Mouse (Mus musculus): Measurements from ENCODE around the gene Arhgap17. TPM values are rescaled to one million over a fixed set of nuclear protein-coding genes. Genes with fewer than 3 reads are reported as not detected.

Gene Arhgap17
- total and polyA plus RNA-seq, 2 experiments from 2014 or later: 5.4 to 8.1 TPM

GRCm38 (mm10) chr7:123242241-123242640, 127.5 kb downstream of the Arhgap17 start:
- H3K4me1 ChIP-seq (ENCODE audit: insufficient read depth): no peaks in the 10 kb centered on the region
- DNase-seq: no peak

GRCm38 (mm10) chr7:123240064-123240463, 129.7 kb downstream of the Arhgap17 start:
- H3K9me3 ChIP-seq (ENCODE audit: low read length): no peaks in the 10 kb centered on the region
- no peak for TF ChIP-seq CTCF (IDR thresholded peaks at IDR 0.05; ENCODE audit: low read depth)
- no peak overlapping the region for H3K4me3 ChIP-seq (ENCODE audit: low read depth, low read length)
- DNase-seq (no peak), ATAC-seq (no peak)
- no peak overlapping the region for H3K4me2 ChIP-seq (ENCODE audit: low read depth)
- H3K27ac ChIP-seq (ENCODE audit: low read depth, low read length): no peak overlapping the region
- H3K9ac ChIP-seq: no peak overlapping the region
- no peaks in the 10 kb centered on the region for H3K4me1 ChIP-seq (ENCODE audit: insufficient read depth)
- 68% methylated on average over 6 of the region's 6 CpGs for WGBS
- no peaks in the 10 kb centered on the region for H3K36me3 ChIP-seq (ENCODE audit: insufficient read depth)
- H3K27me3 ChIP-seq (ENCODE audit: insufficient read depth, low read length): no peaks in the 10 kb centered on the region

More at GRCm38 (mm10) chr7:123242241-123242640, 127.5 kb downstream of the Arhgap17 start:
- TF ChIP-seq CTCF (IDR thresholded peaks at IDR 0.05; ENCODE audit: low read depth): no peak
- 93% methylated on average over 7 of the region's 7 CpGs for WGBS
- no peak overlapping the region for H3K9ac ChIP-seq
- no peak overlapping the region for H3K4me3 ChIP-seq (ENCODE audit: low read depth, low read length)
- no peak overlapping the region for H3K27ac ChIP-seq (ENCODE audit: low read depth, low read length)
- H3K4me2 ChIP-seq (ENCODE audit: low read depth): no peak overlapping the region
- no peaks in the 10 kb centered on the region for H3K27me3 ChIP-seq (ENCODE audit: insufficient read depth, low read length)
- H3K36me3 ChIP-seq (ENCODE audit: insufficient read depth): no peaks in the 10 kb centered on the region
- ATAC-seq: no peak
- no peaks in the 10 kb centered on the region for H3K9me3 ChIP-seq (ENCODE audit: low read length)

GRCm38 (mm10) chr7:123238621-123239020, 131.1 kb downstream of the Arhgap17 start:
- TF ChIP-seq CTCF (IDR thresholded peaks at IDR 0.05; ENCODE audit: low read depth): no peak
- H3K27me3 ChIP-seq (ENCODE audit: insufficient read depth, low read length): no peaks in the 10 kb centered on the region
- H3K27ac ChIP-seq (ENCODE audit: low read depth, low read length): no peak overlapping the region
- H3K4me3 ChIP-seq (ENCODE audit: low read depth, low read length): no peak overlapping the region
- peak; percentile 39 for DNase-seq
- peak; percentile 85 for ATAC-seq
- 61% methylated on average over 4 of the region's 4 CpGs for WGBS
- H3K9me3 ChIP-seq (ENCODE audit: low read length): no peaks in the 10 kb centered on the region
- no peak overlapping the region for H3K9ac ChIP-seq
- H3K4me1 ChIP-seq (ENCODE audit: insufficient read depth): no peaks in the 10 kb centered on the region
- no peaks in the 10 kb centered on the region for H3K36me3 ChIP-seq (ENCODE audit: insufficient read depth)
- no peak overlapping the region for H3K4me2 ChIP-seq (ENCODE audit: low read depth)

GRCm38 (mm10) chr7:123235449-123235848, 134.3 kb downstream of the Arhgap17 start:
- no peaks in the 10 kb centered on the region for H3K36me3 ChIP-seq (ENCODE audit: insufficient read depth)
- WGBS: 30% methylated on average over 4 of the region's 4 CpGs
- H3K4me2 ChIP-seq (ENCODE audit: low read depth): no peak overlapping the region
- H3K4me1 ChIP-seq (ENCODE audit: insufficient read depth): no peaks in the 10 kb centered on the region
- H3K9me3 ChIP-seq (ENCODE audit: low read length): no peaks in the 10 kb centered on the region
- no peak for TF ChIP-seq CTCF (IDR thresholded peaks at IDR 0.05; ENCODE audit: low read depth)
- H3K27me3 ChIP-seq (ENCODE audit: insufficient read depth, low read length): no peaks in the 10 kb centered on the region
- H3K9ac ChIP-seq: no peak overlapping the region
- H3K4me3 ChIP-seq (ENCODE audit: low read depth, low read length): no peak overlapping the region
- no peak for DNase-seq
- H3K27ac ChIP-seq (ENCODE audit: low read depth, low read length): no peak overlapping the region
- ATAC-seq: no peak

Other genes starting within 250 kb of the Arhgap17 start
- gene Tnrc6a, start 246.0 kb downstream of the Arhgap17 start, total RNA-seq (2014; rRNA removed): 38.4 and 48.0 TPM in 2 replicates
- gene Tnrc6a, start 246.0 kb downstream of the Arhgap17 start, polyA plus RNA-seq (2015; fragmentation: Nextera tagmentation; extraction: Ambion mirVana): 30.8 and 40.7 TPM in 2 replicates
- gene Slc5a11, start 155.1 kb downstream of the Arhgap17 start, total RNA-seq (2014; rRNA removed): 0.23 and 0.29 TPM in 2 replicates
- 0.15 and 0.17 TPM in 2 replicates for gene Slc5a11, start 155.1 kb downstream of the Arhgap17 start, polyA plus RNA-seq (2015; fragmentation: Nextera tagmentation; extraction: Ambion mirVana)
- gene Lcmt1, start 131 bp downstream of the Arhgap17 start, total RNA-seq (2014; rRNA removed): 93.1 and 105 TPM in 2 replicates
- gene Lcmt1, start 131 bp downstream of the Arhgap17 start, polyA plus RNA-seq (2015; fragmentation: Nextera tagmentation; extraction: Ambion mirVana): 118 and 122 TPM in 2 replicates
- gene Aqp8, start 92.4 kb upstream of the Arhgap17 start, total RNA-seq (2014; rRNA removed): not detected in 2 replicates
- not detected in 2 replicates for gene Aqp8, start 92.4 kb upstream of the Arhgap17 start, polyA plus RNA-seq (2015; fragmentation: Nextera tagmentation; extraction: Ambion mirVana)
- gene Zkscan2, start 130.5 kb upstream of the Arhgap17 start, total RNA-seq (2014; rRNA removed): 17.8 and 27.4 TPM in 2 replicates
- 3.7 and 5.9 TPM in 2 replicates for gene Zkscan2, start 130.5 kb upstream of the Arhgap17 start, polyA plus RNA-seq (2015; fragmentation: Nextera tagmentation; extraction: Ambion mirVana)

Measured in forebrain, postnatal 0 days (tissue).